Mouse (Mus musculus): ENCODE measurements around the gene Zc3h14. TPM values are rescaled to one million over a fixed set of nuclear protein-coding genes. Genes with fewer than 3 reads are reported as not detected.

Gene Zc3h14
- total RNA-seq (2023), result 10 to 100 TPM; 50.6 to 54.5 TPM

GRCm38 (mm10) chr12:98746746-98747379 lies at the start of gene Zc3h14:
TSS of gene Zc3h14 (plus strand) at chr12:98746964.

DNA sequence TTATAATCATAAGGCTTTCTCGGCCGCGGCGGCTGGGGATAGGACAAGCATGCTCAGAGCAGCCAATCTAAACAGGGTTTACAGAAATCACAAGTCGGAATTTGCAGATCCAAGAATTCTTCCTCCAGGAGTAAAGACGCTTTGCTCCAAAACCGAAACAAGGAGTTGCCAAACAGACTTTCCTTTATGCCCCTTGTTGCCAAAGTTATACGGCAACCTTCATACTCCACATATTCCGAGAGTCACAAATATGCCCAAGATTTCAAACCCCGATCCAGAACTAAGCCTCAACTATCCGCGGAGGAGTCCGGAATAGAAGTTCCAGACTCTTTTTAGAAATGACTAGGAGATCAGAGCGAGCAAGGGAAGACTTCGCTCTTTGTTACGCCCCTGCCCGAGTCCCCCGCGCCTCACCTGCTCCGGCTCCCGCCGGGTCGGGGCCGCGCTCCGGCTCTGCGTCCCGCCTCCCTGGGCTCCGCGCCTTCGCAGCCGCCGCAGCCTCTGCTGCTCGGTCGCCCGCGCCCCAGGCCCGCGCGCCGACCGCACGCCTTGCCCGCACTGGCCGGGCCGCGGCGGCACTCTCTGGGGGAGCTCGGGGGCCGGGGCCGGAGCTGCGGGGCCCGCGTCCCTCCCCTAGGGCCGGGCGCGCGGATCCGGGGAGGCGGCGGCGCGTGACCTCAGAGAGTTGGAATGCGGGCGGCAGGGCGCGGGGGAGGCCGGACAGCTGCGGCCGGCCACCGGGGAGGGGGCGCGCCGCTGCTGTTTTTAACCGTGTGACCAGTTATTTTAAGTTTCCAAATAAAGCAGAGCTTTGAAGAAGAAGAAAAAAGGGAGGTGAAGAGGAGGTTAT lies 9.6 kb upstream of the Zc3h14 start, which contains the start of gene Ptpn21:
Ptpn21 (minus strand) TSS at position 455 of the 850 bp plus-strand sequence.

Other genes with a start within 250 kb of the Zc3h14 start
- gene Kcnk10, start 168.7 kb upstream of the Zc3h14 start, total RNA-seq (2023), result under 1 TPM in 1 of 2 experiments, not detected in 1; 0.58 TPM
- 1 to 10 TPM; 3.4 to 3.7 TPM for gene Spata7, start 118.8 kb upstream of the Zc3h14 start, total RNA-seq (2023)
- 1 to 10 TPM; 3.5 to 4.4 TPM for gene Ptpn21, start 9.6 kb upstream of the Zc3h14 start, total RNA-seq (2023)
- gene Eml5, start 154.5 kb downstream of the Zc3h14 start, total RNA-seq (2023), result 1 to 10 TPM; 5.2 to 5.9 TPM
- 1 to 10 TPM; 3.6 to 5.3 TPM for gene Ttc8, start 173.6 kb downstream of the Zc3h14 start, total RNA-seq (2023)

All from monocyte, adult 59 days (primary cell).